Mouse (Mus musculus): ENCODE data around the gene Zfp710.

DNA sequence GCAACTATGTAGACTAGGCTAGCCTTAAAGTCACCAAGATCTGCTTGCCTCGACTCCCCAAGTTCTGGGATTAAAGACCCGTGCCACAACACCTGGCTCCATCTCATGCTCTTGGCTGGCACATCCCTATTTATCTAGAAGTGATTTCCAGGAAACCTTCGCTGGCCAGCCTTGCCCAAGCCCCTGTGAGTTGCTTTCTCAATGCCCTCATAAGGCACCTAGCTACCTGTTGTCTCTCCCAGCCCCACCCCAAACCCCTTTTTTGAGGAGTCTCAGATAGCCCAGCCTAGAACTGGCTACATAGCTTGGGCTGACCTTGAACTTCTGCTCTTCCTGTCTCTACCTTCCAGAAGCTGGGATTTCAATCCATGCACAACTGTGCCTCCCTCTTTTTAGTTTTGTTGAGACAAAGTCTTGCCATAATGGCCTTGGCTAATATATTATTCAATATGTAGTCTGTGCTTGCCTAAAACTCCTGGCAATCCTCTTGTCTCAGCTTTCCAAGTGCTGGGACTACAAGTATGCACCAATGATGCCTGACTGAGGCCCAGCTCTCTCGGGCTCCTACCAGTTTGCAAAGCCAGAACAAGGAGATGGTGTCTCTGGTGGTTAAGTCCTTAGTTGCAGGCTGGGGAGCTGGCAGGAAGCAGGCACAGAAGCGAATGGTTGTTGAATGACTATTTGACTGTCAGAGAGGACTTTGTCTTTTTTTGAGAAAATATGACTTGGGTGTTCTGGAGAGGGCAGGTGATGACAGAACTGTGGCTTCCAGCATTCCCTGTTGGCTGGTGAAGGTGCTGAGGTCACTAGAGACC is 786 bp upstream of the Zfp710 start:
- TF ChIP-seq POLR2A (IDR thresholded peaks at IDR 0.05; ENCODE audit: low read depth, low read length), result no peak
- peak; percentile 11; the same call in 1 of the 2 replicates for TF ChIP-seq CTCF (IDR thresholded peaks at IDR 0.05; ENCODE audit: borderline replicate concordance, insufficient read depth, low read length)
